Mouse (Mus musculus) G1E (cell line): ENCODE data around the gene Dok7. TPM values are rescaled to one million over a fixed set of nuclear protein-coding genes. Genes with fewer than 3 reads are reported as not detected.

ENCODE experiments used
- ATAC-seq: 2 replicates; pipeline ENCODE4 v1.8.0; 2016; ENCODE audit warnings: mild to moderate bottlenecking; ENCODE audit not compliant: insufficient number of reproducible peaks, poor library complexity, low FRiP score, severe bottlenecking; ENCODE audit errors: extremely low read depth
- DNase-seq: peaks from one replicate; pipeline ENCODE4 v3.0.0; 2012; ENCODE audit warnings: low spot score
- H3K27me3 ChIP-seq: 2 replicates; pipeline ENCODE4 v1.6.1; 2012; ENCODE audit warnings: mild to moderate bottlenecking, low read length, inconsistent platforms; ENCODE audit not compliant: insufficient read depth
- H3K36me3 ChIP-seq: replicated peaks from 2 replicates; pipeline ENCODE3; 2012; ENCODE audit warnings: mild to moderate bottlenecking, inconsistent platforms
- H3K4me1 ChIP-seq: 2 replicates; pipeline ENCODE4 v1.6.1; 2012; ENCODE audit warnings: low read depth, low read length, inconsistent platforms, mixed read lengths; ENCODE audit not compliant: insufficient read depth
- H3K4me3 ChIP-seq: 2 replicates; pipeline ENCODE4 v1.5.1; 2012; ENCODE audit warnings: low read depth, mild to moderate bottlenecking, inconsistent platforms, low read length, moderate library complexity, mixed read lengths
- H3K9me3 ChIP-seq: replicated peaks from 2 replicates; pipeline ENCODE4 v1.6.1; 2012; ENCODE audit warnings: inconsistent platforms
- CTCF ChIP-seq: IDR thresholded peaks from 2 replicates; pipeline ENCODE4 v1.5.1; 2012; ENCODE audit warnings: low read depth, low read length, inconsistent platforms, mixed read lengths
- GATA1 ChIP-seq: IDR thresholded peaks from 2 replicates; pipeline ENCODE4 v1.6.1; 2012; ENCODE audit warnings: borderline replicate concordance, low read length, inconsistent platforms, mixed read lengths
- GATA2 ChIP-seq: IDR thresholded peaks from 2 replicates; pipeline ENCODE4 v1.6.1; 2012; ENCODE audit warnings: low read depth, low read length, inconsistent platforms, borderline replicate concordance
- POLR2AphosphoS5 ChIP-seq: IDR thresholded peaks from 2 replicates; pipeline ENCODE4 v1.6.1; 2012; ENCODE audit warnings: low read depth, low read length, inconsistent platforms; ENCODE audit not compliant: insufficient replicate concordance
- TAL1 ChIP-seq: conservative IDR thresholded peaks from 2 replicates; pipeline ENCODE4 v1.6.1; 2012; ENCODE audit warnings: low read depth, low read length, inconsistent platforms, mixed read lengths
- polyA plus RNA-seq: library from polyadenylated mRNA; stranded (reverse); fragments of >175 nt; gene quantifications from 2 replicates; pipeline ENCODE4 v1.2.3, GENCODE M21; 2012
- total RNA-seq, 2 experiments: library from RNA; stranded (forward) in 1 of 2; stranded (reverse) in 1 of 2; fragments of 200-1000 nt in 1 of 2; fragments of >200 nt in 1 of 2; fragmentation: Nextera tagmentation in 1 of 2; gene quantifications; 2 replicates each; pipeline ENCODE4 v1.2.3; 2014 to 2017

Gene Dok7
- total and polyA plus RNA-seq, 3 experiments: not detected

DNA sequence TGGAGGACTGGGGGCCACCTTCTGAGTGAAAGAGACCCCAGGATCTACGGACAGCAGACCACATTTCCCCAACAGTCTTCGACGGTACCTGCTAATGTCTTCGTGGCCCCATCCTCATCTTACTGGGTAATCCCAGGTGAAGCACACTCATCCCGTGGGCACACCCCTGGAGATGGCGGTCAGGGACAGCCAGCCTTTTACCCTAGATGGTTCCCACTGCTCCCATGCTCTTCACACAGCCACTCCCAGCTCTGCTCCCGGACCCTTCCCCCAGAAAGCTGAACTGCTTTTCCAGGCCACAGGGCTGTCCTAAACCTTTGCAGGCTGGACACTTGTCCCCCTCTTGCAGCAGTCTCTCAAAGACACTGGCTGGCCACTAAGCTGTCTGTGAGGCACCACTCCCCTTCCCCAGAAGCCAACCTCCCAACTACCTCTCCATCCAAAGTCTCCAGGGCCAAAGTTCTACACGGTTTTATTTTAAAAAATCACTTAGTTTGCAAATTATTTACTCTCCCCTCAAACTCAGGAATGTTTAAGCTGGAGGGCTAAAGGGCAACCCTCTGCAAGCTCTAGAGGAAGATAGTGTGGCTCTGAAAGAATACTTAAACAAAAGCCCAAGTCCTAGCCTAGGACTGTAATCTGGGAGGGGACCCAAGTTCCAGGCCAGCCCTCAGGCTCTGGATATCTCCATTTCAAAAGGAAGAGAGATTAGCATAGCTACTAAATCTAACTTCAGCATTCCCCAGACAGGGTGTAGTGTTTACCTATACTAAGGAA, 47.8 kb downstream of the Dok7 start:
- Histone ChIP-seq H3K27me3 (peaks cover 18% of the 10 kb centered on the region), H3K4me1 (peaks cover 21% of the 10 kb centered on the region)

DNA sequence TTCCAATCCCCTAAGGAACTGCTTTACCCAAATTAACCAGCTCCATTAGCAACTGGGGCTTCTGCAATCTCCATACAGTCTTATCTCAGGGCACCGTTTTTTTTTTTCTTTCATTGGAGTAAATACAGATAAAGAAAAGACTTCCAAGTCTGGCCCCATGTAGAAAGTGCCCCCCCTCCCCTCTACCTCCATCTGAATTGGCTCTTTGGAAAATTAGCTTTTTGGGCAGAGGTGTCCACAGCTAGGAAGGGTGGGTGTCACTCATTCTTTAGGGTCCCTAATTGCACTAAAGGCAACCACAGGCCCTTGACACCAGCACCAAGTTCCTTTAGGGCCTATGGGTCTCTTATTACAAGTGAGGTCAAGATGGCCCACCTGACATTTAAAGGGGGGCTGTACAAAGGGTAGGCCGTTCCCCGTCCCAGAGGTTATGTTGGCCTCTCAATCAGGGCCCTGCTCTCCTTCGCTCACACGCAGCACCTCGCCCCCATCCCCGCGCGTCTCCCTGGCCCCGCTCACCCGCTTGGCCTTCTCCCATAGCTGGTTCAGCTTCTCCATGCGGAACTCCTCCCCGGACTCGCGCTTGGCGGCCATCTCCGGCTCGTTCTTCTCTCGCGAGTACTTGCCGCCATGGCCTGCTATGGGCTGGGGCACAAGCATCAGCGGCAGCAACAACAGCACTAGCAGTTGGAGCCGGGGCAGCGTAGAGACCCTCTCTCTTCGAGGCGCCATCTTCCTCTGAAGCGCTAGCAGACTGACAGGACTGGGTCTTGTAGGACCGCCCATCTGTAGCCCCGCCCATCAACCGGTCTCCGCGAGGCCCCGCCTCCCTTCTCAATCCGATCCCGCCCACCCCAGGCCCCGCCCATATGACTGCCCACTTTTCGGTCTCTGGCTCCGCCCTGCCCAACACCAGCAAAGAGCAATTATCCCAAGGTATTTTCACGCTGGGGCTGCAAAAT, 48.7 kb downstream of the Dok7 start, which contains the start of gene Lrpap1:
Gene Lrpap1 (minus strand): TSS at position 807 of the 962 bp plus-strand sequence.
- ATAC-seq (peak; percentile 86), DNase-seq (peak; percentile 79)
- H3K27me3 ChIP-seq: peaks cover 22% of the 10 kb centered on the region
- no peaks in the 10 kb centered on the region for H3K9me3 ChIP-seq
- H3K4me3 ChIP-seq: peak within 1 kb of the TSS; percentile 80
- peaks cover 40% of the 10 kb centered on the region for H3K36me3 ChIP-seq
- peaks cover 21% of the 10 kb centered on the region for H3K4me1 ChIP-seq
- TF ChIP-seq TAL1: no peak

More for the DNA sequence above, 47.8 kb downstream of the Dok7 start:
- H3K36me3 ChIP-seq: peaks cover 49% of the 10 kb centered on the region
- TF ChIP-seq GATA1: no peak
- no peak for TF ChIP-seq GATA2
- no peak for TF ChIP-seq TAL1
- TF ChIP-seq CTCF: no peak
- peak overlapping the region; percentile 80; the same call in 1 of the 2 replicates for H3K4me3 ChIP-seq
- ATAC-seq (no peak), DNase-seq (no peak)
- no peaks in the 10 kb centered on the region for H3K9me3 ChIP-seq

DNA sequence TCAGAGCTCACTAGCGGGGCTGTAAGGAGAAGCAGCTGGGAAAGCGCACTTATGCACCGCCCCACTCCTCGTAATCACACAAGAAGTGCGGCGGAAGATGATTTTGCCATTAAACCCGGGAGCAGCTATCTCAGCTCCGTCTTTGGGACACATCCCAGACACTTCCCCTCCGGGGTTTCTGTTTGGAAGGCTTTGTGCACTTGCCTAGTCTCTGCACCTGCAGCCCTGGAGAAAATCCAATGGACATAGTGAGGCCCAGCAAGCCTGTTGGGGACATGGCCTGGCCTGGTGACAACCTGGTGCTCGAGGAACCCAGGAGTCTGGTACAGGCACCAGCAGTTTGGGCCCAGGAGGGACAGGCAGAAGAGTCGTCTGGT, 49.3 kb downstream of the Dok7 start:
- TF ChIP-seq GATA2 (no peak), POLR2AphosphoS5 (no peak), CTCF (no peak), GATA1 (no peak), TAL1 (no peak)
- peak overlapping the region; percentile 80 for H3K4me3 ChIP-seq
- H3K9me3 ChIP-seq: no peaks in the 10 kb centered on the region
- ATAC-seq: no peak
- H3K4me1 ChIP-seq: peaks cover 21% of the 10 kb centered on the region
- peaks cover 22% of the 10 kb centered on the region for H3K27me3 ChIP-seq
- no peak for DNase-seq
- peaks cover 34% of the 10 kb centered on the region for H3K36me3 ChIP-seq

DNA sequence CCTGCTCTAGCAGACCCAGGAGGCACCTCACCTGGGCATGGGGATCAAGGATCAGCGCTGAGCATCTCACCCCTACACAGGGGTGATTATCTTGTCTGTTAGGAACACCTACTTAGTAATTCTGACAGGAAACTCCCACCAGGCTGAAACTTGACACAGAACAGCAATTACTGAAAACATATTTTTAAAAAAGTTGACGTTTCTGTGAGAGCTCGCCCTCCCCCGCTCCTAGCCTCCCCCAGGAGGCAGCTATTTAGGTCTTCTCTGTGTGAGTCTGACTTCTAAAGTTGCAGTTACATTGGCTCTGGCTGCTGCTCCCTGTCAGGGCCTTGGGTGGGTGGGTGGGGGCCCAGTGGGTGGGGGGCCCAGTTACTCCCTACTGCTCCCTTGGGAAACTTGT, 55.9 kb downstream of the Dok7 start:
- Histone ChIP-seq H3K9me3 (no peaks in the 10 kb centered on the region), H3K27me3 (peaks cover 32% of the 10 kb centered on the region), H3K36me3 (no peaks in the 10 kb centered on the region), H3K4me3 (no peak overlapping the region), H3K4me1 (0 out of 2 replicates have a peak, but pooled peaks cover 2% of the 10 kb centered on the region)
- DNase-seq (no peak), ATAC-seq (no peak)
- TF ChIP-seq TAL1 (no peak), GATA2 (no peak)

DNA sequence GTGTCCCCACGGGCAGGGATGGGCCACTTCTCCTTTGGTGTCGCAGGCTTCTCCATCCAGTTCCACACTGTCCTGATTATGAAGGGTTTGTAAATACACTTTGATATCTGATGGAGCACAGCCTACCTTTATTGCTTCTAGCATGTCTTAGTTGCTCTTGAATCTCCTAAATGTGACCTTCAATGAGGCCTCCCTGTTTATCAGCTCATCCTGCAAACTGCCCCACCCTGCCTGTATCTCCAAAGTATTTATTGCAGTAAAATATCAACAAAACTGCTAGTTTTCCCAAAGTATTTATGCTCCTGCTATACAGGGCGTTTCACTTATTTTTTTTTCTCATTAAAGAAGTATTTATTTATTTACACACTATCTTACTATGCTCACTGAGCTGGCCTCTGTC, 59.4 kb downstream of the Dok7 start:
- H3K27me3 ChIP-seq: peaks cover 27% of the 10 kb centered on the region
- ATAC-seq: no peak
- H3K4me3 ChIP-seq: no peak overlapping the region
- DNase-seq: no peak
- H3K36me3 ChIP-seq: no peaks in the 10 kb centered on the region
- 0 out of 2 replicates have a peak, but pooled peaks cover 2% of the 10 kb centered on the region for H3K4me1 ChIP-seq
- TF ChIP-seq CTCF (no peak), GATA1 (no peak), GATA2 (no peak), POLR2AphosphoS5 (no peak), TAL1 (no peak)
- no peaks in the 10 kb centered on the region for H3K9me3 ChIP-seq

DNA sequence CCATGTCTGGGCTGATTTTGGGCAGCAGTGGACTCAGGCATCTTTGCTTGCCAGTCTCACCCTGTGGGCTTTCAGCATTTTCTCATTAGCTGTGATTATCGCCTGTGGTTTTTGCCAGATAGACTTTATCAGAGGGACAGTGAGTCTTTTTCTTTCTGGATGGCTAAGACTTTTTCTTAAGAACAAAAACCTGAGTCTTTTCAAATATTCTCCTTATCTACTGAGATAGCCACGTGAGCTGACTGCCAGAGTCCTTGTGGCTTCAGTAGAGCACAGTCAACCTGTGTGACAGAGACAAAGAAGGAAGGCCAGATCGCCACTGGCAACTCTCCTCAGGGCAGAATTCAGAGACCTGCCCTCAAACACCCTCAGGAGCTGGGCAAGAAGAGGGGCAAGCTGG, 61.1 kb downstream of the Dok7 start:
- DNase-seq: no peak
- peaks cover 25% of the 10 kb centered on the region for H3K27me3 ChIP-seq
- H3K9me3 ChIP-seq: no peaks in the 10 kb centered on the region
- H3K36me3 ChIP-seq: no peaks in the 10 kb centered on the region
- no peaks in the 10 kb centered on the region for H3K4me1 ChIP-seq
- no peak for ATAC-seq
- no peak overlapping the region for H3K4me3 ChIP-seq
- TF ChIP-seq GATA1: no peak
- no peak for TF ChIP-seq CTCF
- no peak for TF ChIP-seq POLR2AphosphoS5
- no peak for TF ChIP-seq GATA2
- TF ChIP-seq TAL1: no peak

DNA sequence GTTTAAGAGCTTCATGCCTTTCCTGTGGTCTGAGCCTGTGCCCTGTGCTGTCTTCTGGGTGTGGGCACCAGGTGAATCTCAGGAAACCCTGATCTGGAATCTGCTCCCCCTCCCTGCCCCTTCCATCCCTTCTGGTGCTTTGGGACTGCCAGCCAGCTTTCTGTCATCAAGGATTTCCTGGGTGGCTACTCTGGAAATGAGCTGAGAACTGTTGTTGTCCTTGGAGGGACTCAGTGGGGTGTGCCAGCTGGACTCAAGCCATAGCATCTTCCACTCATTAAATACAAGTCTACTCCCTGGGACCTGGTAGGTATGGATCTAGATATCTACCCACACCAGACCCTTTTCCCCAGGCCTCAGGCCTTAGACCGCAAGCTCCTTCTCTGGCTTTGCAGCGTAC, 61.9 kb downstream of the Dok7 start:
- H3K27me3 ChIP-seq: peaks cover 18% of the 10 kb centered on the region
- ATAC-seq: no peak
- TF ChIP-seq CTCF: no peak
- TF ChIP-seq GATA1: no peak
- TF ChIP-seq POLR2AphosphoS5: no peak
- TF ChIP-seq TAL1: no peak
- TF ChIP-seq GATA2: no peak

More for the DNA sequence above, 61.9 kb downstream of the Dok7 start:
- Histone ChIP-seq H3K9me3 (no peaks in the 10 kb centered on the region), H3K4me3 (no peak overlapping the region), H3K36me3 (no peaks in the 10 kb centered on the region), H3K4me1 (no peaks in the 10 kb centered on the region)
- DNase-seq: no peak
